Mouse (Mus musculus) hindbrain, embryonic 15.5 days (tissue): ENCODE data around the gene Scn8a. TPM values are rescaled to one million over a fixed set of nuclear protein-coding genes. Genes with fewer than 3 reads are reported as not detected.

ENCODE experiments used
- ATAC-seq: fragments of 200-750 bp; cut with Nextera tagmentation; 2 replicates; pipeline ENCODE4 v1.8.0; 2017; ENCODE audit warnings: low read depth, moderate number of reproducible peaks, moderate TSS enrichment; ENCODE audit not compliant: low FRiP score
- H3K27ac ChIP-seq: fragments of 300-500 bp; sonication (generic); replicated peaks from 2 replicates; pipeline ENCODE4 v1.5.1; 2015; ENCODE audit warnings: mild to moderate bottlenecking, inconsistent platforms
- H3K27me3 ChIP-seq: fragments of 300-500 bp; sonication (generic); 2 replicates; pipeline ENCODE4 v1.6.1; 2015; ENCODE audit warnings: control low read depth, inconsistent platforms
- H3K36me3 ChIP-seq: fragments of 300-500 bp; sonication (generic); 2 replicates; pipeline ENCODE4 v1.6.1; 2015; ENCODE audit warnings: control low read depth, inconsistent platforms
- H3K4me1 ChIP-seq: fragments of 300-500 bp; sonication (generic); replicated peaks from 2 replicates; pipeline ENCODE4 v1.6.1; 2015; ENCODE audit warnings: control low read depth, inconsistent platforms
- H3K4me2 ChIP-seq: fragments of 300-500 bp; sonication (generic); 2 replicates; pipeline ENCODE4 v1.6.1; 2015; ENCODE audit warnings: moderate library complexity, mild to moderate bottlenecking, inconsistent platforms
- H3K4me3 ChIP-seq: fragments of 300-500 bp; sonication (generic); 2 replicates; pipeline ENCODE4 v1.5.1; 2015; ENCODE audit warnings: mild to moderate bottlenecking, inconsistent platforms
- H3K9ac ChIP-seq: fragments of 300-500 bp; sonication (generic); 2 replicates; pipeline ENCODE4 v1.6.1; 2015; ENCODE audit warnings: inconsistent platforms
- H3K9me3 ChIP-seq: fragments of 300-500 bp; sonication (generic); 2 replicates; pipeline ENCODE4 v1.6.1; 2016; ENCODE audit warnings: control low read depth, inconsistent platforms
- WGBS: fragments of 180-500 bp; shearing (Covaris S2); methylation state at CpG from one replicate; pipeline ENCODE4 v1.1.7; 2015; 5-methylcytosine and 5-hydroxymethylcytosine counted together
- polyA plus RNA-seq: library from polyadenylated mRNA; unstranded; fragments of >200 nt; fragmentation: Nextera tagmentation; extraction: Ambion mirVana; gene quantifications from 2 replicates; pipeline ENCODE4 v1.2.1, GENCODE M21; 2015

The Scn8a gene
- polyA plus RNA-seq, 1 experiment from 2014 or later, result 29.2 TPM

DNA sequence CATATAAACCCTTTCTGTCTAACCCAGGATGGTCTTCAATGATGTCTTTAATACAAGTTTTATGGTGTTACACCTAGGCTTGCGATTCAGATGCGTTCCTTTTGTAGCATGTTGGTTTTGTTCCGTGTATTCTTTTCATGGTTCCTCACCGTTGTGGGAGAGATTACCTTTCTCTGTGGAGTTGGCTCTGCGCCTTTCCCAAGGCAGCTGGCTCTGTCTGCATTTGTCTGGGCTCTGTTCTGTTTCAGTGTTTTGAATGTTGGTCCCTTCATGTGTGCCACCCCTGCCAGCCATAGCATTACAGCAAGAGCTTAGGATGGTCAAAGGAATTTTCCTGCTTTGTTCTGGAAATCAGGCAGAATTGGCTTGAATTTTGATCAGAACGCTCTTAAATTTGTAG, 14.8 kb downstream of the Scn8a start:
- H3K9ac ChIP-seq, result no peak overlapping the region
- no peak overlapping the region for H3K27ac ChIP-seq
- WGBS, result 82% methylated on average over 6 of the region's 6 CpGs
- no peak overlapping the region for H3K4me2 ChIP-seq
- ATAC-seq, result no peak
- H3K4me3 ChIP-seq, result no peak overlapping the region
- H3K9me3 ChIP-seq, result no peaks in the 10 kb centered on the region
- peaks cover 3% of the 10 kb centered on the region; the same call in 1 of the 2 replicates for H3K4me1 ChIP-seq
- H3K27me3 ChIP-seq, result no peaks in the 10 kb centered on the region
- H3K36me3 ChIP-seq, result no peaks in the 10 kb centered on the region

GRCm38 (mm10) chr15:100891962-100892361, 22.3 kb downstream of the Scn8a start:
- H3K4me3 ChIP-seq, result no peak overlapping the region
- 33% methylated on average over 13 of the region's 13 CpGs for WGBS
- H3K4me1 ChIP-seq, result peaks cover 7% of the 10 kb centered on the region; the same call in 1 of the 2 replicates
- H3K27ac ChIP-seq, result no peak overlapping the region
- H3K9me3 ChIP-seq, result no peaks in the 10 kb centered on the region
- H3K27me3 ChIP-seq, result no peaks in the 10 kb centered on the region
- H3K36me3 ChIP-seq, result peaks cover 8% of the 10 kb centered on the region
- H3K9ac ChIP-seq, result no peak overlapping the region
- H3K4me2 ChIP-seq, result peak overlapping the region; percentile 33
- ATAC-seq, result peak; percentile 61

DNA sequence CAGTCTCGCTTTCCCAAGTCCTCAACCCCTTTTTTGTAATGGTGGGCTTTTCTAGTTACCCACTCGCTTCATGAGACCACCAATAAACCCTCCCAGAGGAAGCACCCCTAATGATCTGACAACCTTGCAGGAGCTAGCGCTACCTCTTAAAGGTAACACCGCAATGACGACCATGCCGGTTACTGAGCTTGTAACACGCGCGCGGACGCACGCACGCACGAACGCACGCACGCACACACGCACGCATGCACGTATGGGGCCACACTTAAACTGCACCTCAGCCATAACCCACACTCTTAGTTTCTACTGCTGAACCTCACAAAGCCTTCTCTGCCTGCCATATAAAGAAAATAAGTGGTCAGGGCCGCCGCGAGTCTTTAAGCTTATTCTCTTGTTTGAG, 26.8 kb downstream of the Scn8a start:
- Histone ChIP-seq H3K9me3 (no peaks in the 10 kb centered on the region), H3K4me2 (no peak overlapping the region), H3K36me3 (peaks cover 8% of the 10 kb centered on the region), H3K4me1 (peaks cover 5% of the 10 kb centered on the region; the same call in 1 of the 2 replicates), H3K9ac (no peak overlapping the region), H3K27me3 (no peaks in the 10 kb centered on the region), H3K27ac (no peak overlapping the region), H3K4me3 (no peak overlapping the region)
- 96% methylated on average over 23 of the region's 23 CpGs for WGBS
- no peak for ATAC-seq

GRCm38 (mm10) chr15:100903811-100904210, 34.2 kb downstream of the Scn8a start:
- no peaks in the 10 kb centered on the region for H3K9me3 ChIP-seq
- no peak for ATAC-seq
- WGBS, result 63% methylated on average over 9 of the region's 9 CpGs
- H3K4me3 ChIP-seq, result no peak overlapping the region
- H3K27ac ChIP-seq, result no peak overlapping the region
- peaks cover 13% of the 10 kb centered on the region for H3K4me1 ChIP-seq
- H3K9ac ChIP-seq, result no peak overlapping the region
- H3K27me3 ChIP-seq, result no peaks in the 10 kb centered on the region
- no peak overlapping the region for H3K4me2 ChIP-seq
- no peaks in the 10 kb centered on the region for H3K36me3 ChIP-seq

DNA sequence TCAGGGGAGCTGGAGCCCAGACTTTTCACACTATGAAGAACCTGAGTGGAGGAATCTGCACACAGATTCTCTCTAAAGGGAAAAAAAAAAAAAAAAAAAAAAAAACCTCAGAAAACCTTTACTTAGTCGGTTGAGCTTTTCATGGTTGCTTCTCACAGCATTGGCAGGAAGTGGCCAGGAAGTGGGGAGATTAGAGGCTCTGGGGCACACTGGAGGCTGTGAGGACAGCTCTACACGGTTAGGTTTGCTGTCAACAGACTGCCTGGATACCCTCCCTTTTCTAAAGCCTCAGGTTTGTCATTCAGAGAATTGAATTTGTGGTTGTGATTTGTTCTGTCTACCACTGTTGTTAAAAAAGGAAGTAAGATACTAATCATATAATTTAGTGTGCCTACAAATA, 35.3 kb downstream of the Scn8a start:
- H3K9ac ChIP-seq, result no peak overlapping the region
- peaks cover 25% of the 10 kb centered on the region for H3K4me1 ChIP-seq
- no peak overlapping the region for H3K27ac ChIP-seq
- no peak overlapping the region for H3K4me3 ChIP-seq
- no peak for ATAC-seq
- no peaks in the 10 kb centered on the region for H3K27me3 ChIP-seq
- no peak overlapping the region for H3K4me2 ChIP-seq
- H3K9me3 ChIP-seq, result no peaks in the 10 kb centered on the region
- 28% methylated on average over 2 of the region's 2 CpGs for WGBS
- H3K36me3 ChIP-seq, result no peaks in the 10 kb centered on the region

- Histone ChIP-seq H3K4me1 (peaks cover 32% of the 10 kb centered on the region), H3K36me3 (no peaks in the 10 kb centered on the region), H3K4me2 (no peak overlapping the region), H3K9ac (no peak overlapping the region), H3K27me3 (no peaks in the 10 kb centered on the region), H3K27ac (no peak overlapping the region), H3K9me3 (no peaks in the 10 kb centered on the region), H3K4me3 (no peak overlapping the region)
- WGBS, result 83% methylated on average over 8 of the region's 8 CpGs
- no peak for ATAC-seq
These were observed 36.1 kb downstream of the Scn8a start for GRCm38 (mm10) chr15:100905751-100906150.

- no peak overlapping the region for H3K4me2 ChIP-seq
- H3K9ac ChIP-seq, result no peak overlapping the region
- ATAC-seq, result no peak
- no peak overlapping the region for H3K4me3 ChIP-seq
- H3K9me3 ChIP-seq, result no peaks in the 10 kb centered on the region
- H3K4me1 ChIP-seq, result peaks cover 38% of the 10 kb centered on the region
- H3K27me3 ChIP-seq, result no peaks in the 10 kb centered on the region
- no peaks in the 10 kb centered on the region for H3K36me3 ChIP-seq
- WGBS, result 45% methylated on average over 3 of the region's 3 CpGs
- H3K27ac ChIP-seq, result peak overlapping the region; percentile 65
These were observed 39.2 kb downstream of the Scn8a start for GRCm38 (mm10) chr15:100908817-100909216.

DNA sequence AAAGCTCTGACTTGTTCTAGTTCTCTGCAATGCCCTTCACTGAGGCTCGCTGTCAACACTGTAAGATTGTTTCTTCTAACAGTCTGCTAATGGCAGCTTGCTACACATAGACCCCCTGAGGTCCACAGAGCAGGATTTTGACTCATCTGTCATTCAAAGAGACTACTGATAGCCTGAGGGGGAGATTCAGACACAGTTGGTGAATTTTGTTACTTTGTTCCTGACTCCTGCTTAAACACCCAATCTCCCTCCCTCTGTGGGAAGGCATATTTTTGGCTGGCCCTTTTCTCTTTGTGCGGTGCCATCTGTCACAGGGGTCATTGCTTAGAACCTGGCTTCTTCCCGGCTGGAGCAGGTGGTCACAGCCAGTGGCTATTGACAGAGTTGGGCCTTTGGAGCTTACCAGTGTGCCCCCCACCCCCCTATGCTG, 40.1 kb downstream of the Scn8a start:
- Histone ChIP-seq H3K9ac (no peak overlapping the region), H3K36me3 (no peaks in the 10 kb centered on the region), H3K4me1 (peaks cover 38% of the 10 kb centered on the region), H3K27me3 (no peaks in the 10 kb centered on the region), H3K4me2 (no peak overlapping the region), H3K9me3 (no peaks in the 10 kb centered on the region), H3K4me3 (no peak overlapping the region), H3K27ac (peak overlapping the region; percentile 65)
- 2% methylated on average over 3 of the region's 3 CpGs for WGBS
- peak; percentile 63 for ATAC-seq

GRCm38 (mm10) chr15:100910381-100910841, 40.8 kb downstream of the Scn8a start:
- no peak overlapping the region for H3K4me3 ChIP-seq
- no peaks in the 10 kb centered on the region for H3K36me3 ChIP-seq
- H3K9me3 ChIP-seq, result no peaks in the 10 kb centered on the region
- WGBS, result 32% methylated on average over 10 of the region's 10 CpGs
- H3K4me2 ChIP-seq, result no peak overlapping the region
- no peak; the same call in 1 of the 2 replicates for ATAC-seq
- H3K27ac ChIP-seq, result peak overlapping the region; percentile 65
- H3K9ac ChIP-seq, result no peak overlapping the region
- H3K4me1 ChIP-seq, result peaks cover 44% of the 10 kb centered on the region
- H3K27me3 ChIP-seq, result no peaks in the 10 kb centered on the region

GRCm38 (mm10) chr15:100912676-100913266, 43.1 kb downstream of the Scn8a start:
- no peaks in the 10 kb centered on the region for H3K9me3 ChIP-seq
- no peak for ATAC-seq
- no peaks in the 10 kb centered on the region for H3K36me3 ChIP-seq
- peaks cover 44% of the 10 kb centered on the region for H3K4me1 ChIP-seq
- H3K4me2 ChIP-seq, result no peak overlapping the region
- no peaks in the 10 kb centered on the region for H3K27me3 ChIP-seq
- H3K27ac ChIP-seq, result no peak overlapping the region
- 81% methylated on average over 3 of the region's 3 CpGs for WGBS
- no peak overlapping the region for H3K9ac ChIP-seq
- H3K4me3 ChIP-seq, result no peak overlapping the region

DNA sequence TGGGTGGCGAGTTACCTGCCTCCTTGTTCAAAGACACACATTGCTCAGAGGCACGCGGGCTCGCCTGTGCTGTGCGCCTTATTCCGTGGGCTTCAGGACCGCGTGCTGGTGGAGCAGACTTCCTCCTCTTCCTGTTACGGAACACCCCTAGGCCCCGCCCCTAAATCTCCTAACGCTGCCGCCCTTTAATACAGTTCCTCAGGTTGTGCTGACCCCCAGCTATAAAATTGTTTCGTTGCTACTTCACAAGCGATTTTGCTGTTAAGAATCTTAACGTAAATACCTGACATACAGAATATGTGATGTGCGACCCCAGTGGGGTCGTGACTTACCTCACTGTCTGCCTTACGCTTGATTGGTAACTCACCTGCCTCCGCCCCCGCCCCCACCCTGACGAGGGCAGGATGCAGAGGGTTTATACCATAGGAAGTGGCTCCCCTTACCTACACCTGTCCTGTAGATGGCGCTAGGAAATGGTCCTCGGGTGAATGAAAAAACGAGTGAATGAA, 45.1 kb downstream of the Scn8a start:
- peak overlapping the region; percentile 57 for H3K4me2 ChIP-seq
- H3K4me3 ChIP-seq, result peak overlapping the region; percentile 33
- H3K27me3 ChIP-seq, result no peaks in the 10 kb centered on the region
- WGBS, result 6% methylated on average over 24 of the region's 24 CpGs
- H3K27ac ChIP-seq, result no peak overlapping the region
- no peaks in the 10 kb centered on the region for H3K9me3 ChIP-seq
- H3K36me3 ChIP-seq, result no peaks in the 10 kb centered on the region
- ATAC-seq, result peak; percentile 55; the same call in 1 of the 2 replicates
- H3K4me1 ChIP-seq, result peaks cover 41% of the 10 kb centered on the region
- peak overlapping the region; percentile 4; the same call in 1 of the 2 replicates for H3K9ac ChIP-seq

DNA sequence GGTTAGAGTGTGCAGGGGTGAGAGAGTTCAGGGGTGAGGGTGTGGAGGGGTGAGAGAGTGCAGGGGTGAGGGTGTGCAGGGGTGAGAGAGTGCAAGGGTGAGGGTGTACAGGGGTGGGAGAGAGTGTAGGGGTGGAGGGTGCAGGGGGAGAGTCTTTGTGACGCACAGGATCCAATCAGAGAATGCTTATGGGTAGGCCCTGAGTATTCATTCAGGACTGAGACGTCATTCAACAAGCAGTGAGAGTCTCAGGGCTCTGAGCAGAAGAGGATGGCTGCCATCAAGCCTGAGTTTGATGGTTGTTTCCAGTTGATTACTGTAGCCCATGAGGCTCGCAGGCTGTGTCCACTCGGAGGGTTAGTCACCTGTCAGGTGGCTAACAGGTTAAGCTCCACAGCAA, 48.4 kb downstream of the Scn8a start:
- Histone ChIP-seq H3K27ac (peak overlapping the region; percentile 15; the same call in 1 of the 2 replicates), H3K36me3 (no peaks in the 10 kb centered on the region), H3K4me2 (no peak overlapping the region), H3K4me3 (no peak overlapping the region), H3K9me3 (no peaks in the 10 kb centered on the region), H3K9ac (no peak overlapping the region), H3K4me1 (peaks cover 28% of the 10 kb centered on the region), H3K27me3 (no peaks in the 10 kb centered on the region)
- 46% methylated on average over 4 of the region's 4 CpGs for WGBS
- ATAC-seq, result no peak
